Mouse (Mus musculus) liver, embryonic 18 days (tissue): ENCODE results near the gene Ptar1. TPM values are rescaled to one million over a fixed set of nuclear protein-coding genes. Genes with fewer than 3 reads are reported as not detected.

Experiments used
- polyA plus RNA-seq: library from polyadenylated mRNA; depleted of rRNA; stranded (reverse); fragments of >200 nt; gene quantifications from 2 replicates; pipeline ENCODE4 v1.2.3, GENCODE M21; 2012; rRNA removed

The Ptar1 gene
- 1.4 and 1.6 TPM in 2 replicates for polyA plus RNA-seq

GRCm38 (mm10) chr19:23687296-23688021, at the start of gene Ptar1:
Gene Ptar1, plus strand, starts transcription at chr19:23687429.

GRCm38 (mm10) chr19:23652644-23653043, 34.6 kb upstream of the Ptar1 start, which contains the start of gene 1700028P14Rik:
Gene 1700028P14Rik, minus strand, starts transcription at chr19:23652812.

GRCm38 (mm10) chr19:23758554-23759321, 71.5 kb downstream of the Ptar1 start, which contains the start of gene Apba1:
Gene Apba1, plus strand, starts transcription at chr19:23758887.

Other genes starting within 250 kb of the Ptar1 start
- 0.28 and 0.30 TPM in 2 replicates for gene Mamdc2, start 239.0 kb upstream of the Ptar1 start, polyA plus RNA-seq
- gene 1700028P14Rik, start 34.6 kb upstream of the Ptar1 start, polyA plus RNA-seq = not detected in 2 replicates
- 0.11 and 0.16 TPM in 2 replicates for gene Apba1, start 71.5 kb downstream of the Ptar1 start, polyA plus RNA-seq